Mouse (Mus musculus) kidney, postnatal 14 days (tissue): Measurements from ENCODE around the gene Pcid2.
A peak's percentile ranks its signal among the peaks of the same experiment; 100 is the strongest.
"Not testable (repeated sequence)": the region's sequence is repeated elsewhere in the genome, so short reads cannot be mapped to it uniquely, and the experiment has no call there.

ENCODE experiments used
- DNase-seq: peaks from one replicate; pipeline ENCODE4 v3.0.0; 2022; ENCODE audit warnings: mixed read lengths

Pcid2 gene

DNA sequence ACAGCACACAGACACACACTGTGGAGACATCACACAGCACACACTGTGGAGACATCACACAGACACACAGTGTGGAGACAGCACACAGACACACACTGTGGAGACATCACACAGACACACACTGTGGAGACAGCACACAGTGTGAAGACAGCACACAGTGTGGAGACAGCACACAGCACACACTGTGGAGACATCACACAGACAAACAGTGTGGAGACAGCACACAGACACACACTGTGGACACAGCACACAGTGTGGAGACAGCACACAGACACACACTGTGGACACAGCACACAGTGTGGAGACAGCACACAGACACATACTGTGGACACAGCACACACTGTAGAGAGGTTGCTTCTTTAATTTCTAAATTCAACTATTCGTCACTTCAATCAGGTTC is 29.7 kb downstream of the Pcid2 start:
- not testable (repeated sequence) for DNase-seq

DNA sequence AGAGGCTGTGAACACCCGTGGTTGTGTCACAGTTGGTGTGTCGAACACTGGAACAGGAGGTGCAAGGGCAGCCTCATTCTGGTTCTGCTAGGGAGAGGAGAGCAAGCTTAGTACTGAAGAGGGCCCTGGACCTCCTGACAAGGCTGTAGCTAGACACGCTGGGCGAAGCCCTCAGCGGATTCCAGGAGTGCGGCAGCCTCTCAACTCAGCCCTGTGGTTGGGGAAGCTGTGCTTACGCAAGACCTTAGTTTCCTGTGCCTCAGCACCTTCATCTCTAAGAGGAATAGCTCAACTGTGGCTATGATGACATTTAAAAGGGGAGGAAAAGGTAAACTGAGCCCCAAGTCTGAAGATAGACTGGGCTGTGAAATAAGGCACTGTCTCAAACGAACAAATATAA is 30.2 kb downstream of the Pcid2 start:
- no peak for DNase-seq

DNA sequence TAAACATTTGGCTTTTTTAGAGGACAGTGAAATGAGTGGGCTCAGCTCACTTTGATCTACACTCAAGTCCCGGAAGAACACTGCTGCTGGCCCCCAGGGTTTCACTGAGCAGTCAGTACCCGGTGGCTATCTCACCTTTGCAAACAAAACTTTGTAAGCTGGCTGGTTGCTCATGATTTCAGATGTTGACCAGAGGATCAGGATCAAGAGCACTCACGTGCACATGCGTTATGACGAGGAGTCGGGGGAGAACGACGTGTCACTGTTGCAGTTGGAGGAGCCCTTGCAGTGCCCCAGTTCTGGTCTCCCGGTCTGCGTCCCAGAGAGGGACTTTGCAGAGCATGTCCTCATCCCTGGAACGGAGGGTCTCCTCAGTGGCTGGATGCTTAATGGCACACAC is 32.0 kb downstream of the Pcid2 start:
- no peak for DNase-seq

DNA sequence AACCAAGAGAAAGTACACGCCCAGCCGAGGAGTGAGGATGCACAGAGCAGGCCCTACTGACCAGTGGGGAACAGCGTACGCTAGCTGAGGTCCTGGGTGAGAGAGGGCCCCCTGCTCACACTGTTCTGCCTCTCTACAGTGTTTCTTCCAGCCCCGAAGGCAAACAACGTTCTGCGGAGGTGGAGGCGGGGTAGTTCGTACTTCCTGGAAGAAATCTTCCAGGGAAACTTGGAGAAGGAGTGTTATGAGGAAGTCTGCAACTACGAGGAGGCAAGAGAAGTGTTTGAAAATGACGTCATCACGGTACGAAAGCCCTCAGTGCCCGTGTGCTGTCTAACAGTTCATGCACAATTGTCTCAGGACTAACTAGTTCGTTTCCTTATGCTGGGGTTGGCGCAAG is 42.1 kb downstream of the Pcid2 start:
- DNase-seq, result no peak

DNA sequence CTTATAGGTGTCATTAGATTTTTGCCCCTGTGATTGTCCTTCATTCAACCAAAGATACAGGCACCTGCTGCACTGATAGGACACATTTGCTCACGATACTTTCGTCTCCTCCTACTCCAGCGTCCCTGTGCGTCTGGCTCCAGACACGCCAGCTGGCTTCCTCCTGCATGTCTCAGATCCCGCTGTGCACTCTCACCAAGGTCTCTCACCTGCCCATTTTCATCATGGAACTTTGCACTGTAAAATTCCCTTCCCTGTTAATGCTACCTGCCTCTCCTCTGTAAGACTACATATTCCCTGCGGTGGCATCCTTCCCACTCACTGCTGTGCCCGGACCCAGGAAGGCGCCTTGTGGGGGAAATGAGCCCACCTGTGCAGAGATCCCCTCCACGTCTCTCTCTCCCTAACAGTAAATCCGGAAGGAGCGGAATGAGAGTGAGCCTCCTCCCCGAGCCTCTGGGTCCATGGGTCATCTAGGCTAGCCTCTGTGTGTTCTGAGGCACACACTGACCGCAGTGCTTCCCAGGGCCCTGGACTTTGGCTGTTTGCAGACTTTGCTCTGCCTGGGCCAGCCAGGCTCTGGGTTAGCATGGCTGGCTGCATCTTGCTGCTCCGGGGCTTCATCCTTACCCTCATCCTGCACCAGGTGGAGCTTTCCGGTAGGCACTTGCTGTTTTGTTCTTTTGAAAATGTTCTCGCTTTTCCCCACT is 44.7 kb downstream of the Pcid2 start, which contains the start of gene Proz:
Gene Proz, plus strand, starts transcription at position 474 of the 710 bp plus-strand sequence.
- DNase-seq, result peak; percentile 80

DNA sequence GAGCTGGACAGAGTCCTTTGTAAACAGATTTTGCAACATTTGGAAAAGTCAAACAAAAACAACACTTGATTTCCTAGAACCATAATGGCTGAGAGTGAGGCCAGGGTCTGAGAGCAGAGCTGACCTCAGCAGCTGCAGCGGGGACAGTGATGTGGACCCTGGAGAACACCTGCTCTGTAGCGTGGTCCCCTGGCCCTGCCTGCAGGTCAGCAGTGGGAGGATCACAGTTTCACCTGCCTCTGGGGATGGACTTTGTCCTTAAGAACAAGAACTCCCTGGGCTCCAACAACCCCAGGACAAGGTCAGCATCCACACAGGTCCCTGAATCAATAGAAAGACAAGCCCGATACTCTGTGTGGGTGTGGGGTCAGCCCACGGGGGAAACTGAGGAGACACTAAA is 47.9 kb downstream of the Pcid2 start:
- peak; percentile 24 for DNase-seq

DNA sequence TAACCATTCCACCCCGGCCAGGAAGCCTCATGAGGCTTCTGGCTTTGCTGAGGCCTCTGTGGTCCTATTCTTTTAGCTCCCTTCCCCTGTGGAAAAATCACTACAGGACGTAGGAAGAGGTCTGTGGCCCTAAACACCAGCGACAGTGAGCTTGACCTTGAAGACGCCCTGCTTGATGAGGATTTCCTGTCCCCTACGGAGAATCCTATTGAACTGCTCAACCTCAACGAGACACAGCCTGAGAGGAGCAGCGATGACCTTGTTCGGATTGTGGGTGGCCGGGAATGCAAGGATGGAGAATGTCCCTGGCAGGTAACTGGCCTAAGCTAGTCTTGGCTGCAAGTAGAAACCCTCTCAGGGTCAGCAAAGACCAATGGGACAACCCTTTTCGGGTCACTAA is 54.7 kb downstream of the Pcid2 start:
- DNase-seq, result no peak

DNA sequence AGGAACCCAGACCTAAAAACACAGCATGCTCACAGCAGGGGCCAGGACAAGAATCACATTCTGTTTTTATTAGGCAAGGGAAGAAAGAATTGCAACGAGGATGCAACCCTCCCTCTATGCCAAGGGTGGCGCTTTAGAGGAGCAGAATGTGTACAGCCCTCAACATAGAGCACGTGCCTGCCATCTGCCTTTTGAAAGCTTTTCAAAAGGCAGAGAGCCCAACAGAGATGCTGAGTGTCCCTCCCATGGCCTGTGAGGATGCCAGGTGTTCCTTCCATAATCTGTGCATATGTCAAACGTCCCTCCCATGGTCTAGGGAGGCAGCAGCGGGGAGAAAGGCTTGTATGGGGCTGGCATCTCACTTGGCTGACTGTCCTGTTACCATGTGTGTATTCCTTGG is 57.6 kb downstream of the Pcid2 start:
- DNase-seq, result no peak

DNA sequence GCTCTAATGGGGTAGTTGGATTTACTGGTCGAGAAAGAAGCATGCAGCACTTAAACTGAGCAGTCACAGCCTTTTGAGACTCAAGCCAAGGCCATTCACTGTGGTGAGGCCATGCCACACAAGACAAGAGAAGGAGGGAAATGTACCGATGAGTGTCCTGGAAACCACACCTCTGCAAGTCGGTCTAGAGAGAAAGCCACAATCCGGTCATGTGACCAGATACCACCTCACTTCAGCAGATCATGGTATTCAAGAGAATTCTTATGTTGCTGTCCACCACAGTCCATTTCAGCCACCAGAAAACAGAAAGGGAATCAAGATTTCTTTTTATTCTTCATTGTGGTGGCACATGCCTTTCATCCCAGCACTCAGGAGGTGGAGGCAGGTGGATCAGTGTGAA is 63.8 kb downstream of the Pcid2 start:
- DNase-seq, result no peak

DNA sequence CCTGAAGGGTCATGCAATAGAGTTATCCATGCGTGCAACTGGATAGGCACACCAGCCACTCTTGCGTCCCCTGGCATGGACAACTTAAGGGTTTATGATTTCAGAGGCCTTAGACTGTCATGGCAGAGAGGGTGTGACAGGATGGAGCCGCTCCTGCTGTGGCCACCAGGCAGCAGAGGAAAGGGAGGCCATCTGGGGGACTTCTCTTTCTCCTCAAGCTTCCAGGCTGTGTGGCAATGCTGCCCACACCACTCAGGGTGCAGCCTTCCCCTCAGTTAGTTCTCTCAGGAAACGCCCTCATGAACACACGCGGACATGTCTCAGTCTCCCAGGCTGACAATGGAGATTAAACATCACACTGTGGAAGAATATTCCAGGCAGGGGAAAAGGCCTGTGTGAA is 66.2 kb downstream of the Pcid2 start:
- DNase-seq, result no peak

DNA sequence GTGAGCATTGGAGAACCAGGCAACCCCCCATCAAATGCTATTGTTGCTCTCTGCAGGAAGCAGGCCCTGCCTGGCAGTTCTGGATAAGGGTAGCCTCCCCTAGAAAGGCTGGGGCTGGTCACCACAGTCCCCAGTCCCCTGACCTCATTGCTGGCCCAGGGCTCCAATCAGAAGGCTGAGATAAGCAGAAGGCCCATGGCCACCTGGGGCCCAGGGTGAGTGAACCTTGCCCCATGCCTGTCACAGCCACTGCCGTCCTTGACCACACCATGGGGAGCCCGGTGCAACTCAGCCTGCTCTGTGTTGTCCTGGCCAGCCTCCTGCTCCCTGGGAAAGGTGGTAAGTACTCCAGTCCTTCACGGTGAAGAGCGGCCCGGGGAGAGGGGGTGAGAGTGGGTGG is 67.7 kb downstream of the Pcid2 start:
- DNase-seq, result no peak

DNA sequence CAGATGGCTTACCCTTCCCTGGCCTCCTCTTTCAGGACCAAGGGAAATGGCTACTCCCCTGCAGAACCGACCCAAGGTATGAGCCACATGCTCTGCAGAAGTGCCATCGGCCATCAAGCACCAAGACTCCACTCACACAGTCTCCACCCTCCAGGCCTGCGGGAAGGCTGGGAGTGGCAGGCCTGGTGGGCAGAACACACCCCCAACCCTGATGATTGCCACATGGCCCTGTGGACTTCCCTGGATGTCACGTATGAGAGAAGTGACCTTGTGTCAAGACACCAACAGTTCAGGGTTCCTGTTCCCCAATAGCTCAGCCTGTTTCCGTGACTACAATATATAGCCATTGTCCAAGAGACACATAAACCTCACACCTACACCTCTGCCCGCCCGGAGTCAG is 68.2 kb downstream of the Pcid2 start, which contains the start of gene F10:
Gene F10, plus strand, starts transcription at position 294 of the 400 bp plus-strand sequence.
- no peak for DNase-seq

DNA sequence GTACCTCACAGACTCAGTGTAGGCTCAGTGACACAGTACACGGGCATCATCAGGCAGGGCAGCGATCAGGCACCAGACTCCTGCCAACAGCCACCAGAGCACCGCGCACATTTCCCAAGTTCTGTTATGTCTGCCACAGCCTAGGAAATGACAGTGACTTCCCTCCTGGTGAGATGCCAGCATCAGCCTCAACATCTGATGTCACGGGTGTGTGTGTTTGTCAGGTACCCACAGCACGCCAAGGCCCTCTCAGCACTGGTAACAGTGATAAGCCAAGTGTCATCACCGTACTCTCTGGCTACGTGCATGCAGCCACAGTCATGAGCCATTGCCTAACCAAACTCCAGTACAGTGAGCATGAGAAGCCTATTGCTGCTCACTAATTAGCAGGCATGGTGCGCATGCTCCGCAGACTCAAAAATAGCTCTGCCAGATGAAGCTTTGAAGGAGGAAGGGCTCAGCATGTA is 68.9 kb downstream of the Pcid2 start:
- DNase-seq, result no peak

DNA sequence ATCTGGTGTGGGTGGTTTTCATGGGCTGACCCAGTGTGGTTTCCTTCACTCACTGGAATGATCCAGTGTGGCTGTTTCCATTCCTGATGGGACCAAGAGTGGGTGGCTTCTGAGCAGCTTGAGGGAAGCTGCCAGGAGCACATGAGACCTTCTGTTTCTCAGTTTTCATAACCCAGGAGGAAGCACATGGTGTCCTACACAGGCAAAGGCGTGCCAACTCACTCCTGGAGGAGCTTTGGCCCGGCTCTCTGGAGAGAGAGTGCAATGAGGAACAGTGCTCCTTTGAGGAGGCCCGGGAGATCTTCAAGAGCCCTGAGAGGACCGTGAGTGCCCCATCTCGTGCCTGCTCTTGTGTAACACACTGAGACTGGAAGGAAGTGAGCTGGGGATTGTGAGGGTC is 76.8 kb downstream of the Pcid2 start:
- no peak for DNase-seq

DNA sequence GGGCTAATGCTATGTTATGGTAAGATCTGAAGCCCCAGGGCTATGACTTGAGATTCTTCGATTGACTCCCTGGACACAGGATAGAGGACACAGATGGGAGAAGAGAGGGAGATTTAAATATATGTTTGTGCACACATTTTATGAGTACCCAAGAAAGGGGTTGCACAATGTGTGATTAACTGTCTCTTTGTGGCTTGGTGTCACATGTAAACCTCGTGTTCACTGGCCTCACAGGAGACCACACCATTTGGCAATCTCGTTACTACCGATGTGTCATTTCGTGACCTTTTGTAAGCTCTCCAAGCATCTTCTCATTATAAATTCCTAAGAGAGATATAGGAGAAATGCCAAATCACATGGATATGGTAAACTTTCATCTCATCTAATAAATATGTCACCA is 77.6 kb downstream of the Pcid2 start:
- no peak for DNase-seq
